Mouse (Mus musculus) MN1 (cell line): Measurements from ENCODE around the gene Agxt.

ENCODE experiments used
- DNase-seq: peaks from one replicate; pipeline ENCODE4 v3.0.0-alpha.2; 2016; ENCODE audit warnings: low spot score

The Agxt gene

DNA sequence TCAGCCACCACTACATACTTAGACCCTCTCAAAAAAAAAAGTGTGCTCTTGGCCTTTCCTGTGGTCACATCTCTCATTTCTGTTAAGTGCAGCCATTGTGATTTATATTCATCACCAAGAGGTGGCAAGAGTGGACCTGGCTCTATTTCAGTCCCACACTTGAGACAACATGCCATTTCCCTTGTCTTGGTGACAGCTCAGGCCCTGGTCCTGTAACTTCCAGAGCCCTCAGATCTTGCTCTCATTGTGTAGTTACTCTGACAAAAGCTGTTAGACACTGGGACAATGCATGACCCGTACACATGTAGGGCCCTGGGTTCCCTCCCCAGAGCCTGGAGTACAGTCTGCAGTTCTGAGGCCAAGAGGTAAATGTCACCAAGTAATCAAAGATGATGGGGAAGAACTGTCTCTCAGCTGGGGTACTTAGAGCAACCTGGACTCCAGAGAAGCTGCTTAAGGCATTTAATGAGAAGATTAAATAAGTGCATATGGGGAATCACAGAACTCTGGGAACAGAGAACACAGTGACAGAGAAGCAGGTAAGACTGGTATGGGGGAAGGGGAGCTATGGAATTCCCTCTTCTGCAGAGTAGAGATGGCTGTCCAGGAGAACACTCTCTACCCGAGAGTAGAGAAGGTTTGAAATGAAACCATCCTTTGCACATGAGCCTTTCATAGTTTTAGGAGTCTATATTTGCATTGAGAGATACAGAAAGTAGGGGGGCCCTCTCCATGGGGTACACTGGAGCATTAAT lies 16.0 kb downstream of the Agxt start:
- DNase-seq: no peak

DNA sequence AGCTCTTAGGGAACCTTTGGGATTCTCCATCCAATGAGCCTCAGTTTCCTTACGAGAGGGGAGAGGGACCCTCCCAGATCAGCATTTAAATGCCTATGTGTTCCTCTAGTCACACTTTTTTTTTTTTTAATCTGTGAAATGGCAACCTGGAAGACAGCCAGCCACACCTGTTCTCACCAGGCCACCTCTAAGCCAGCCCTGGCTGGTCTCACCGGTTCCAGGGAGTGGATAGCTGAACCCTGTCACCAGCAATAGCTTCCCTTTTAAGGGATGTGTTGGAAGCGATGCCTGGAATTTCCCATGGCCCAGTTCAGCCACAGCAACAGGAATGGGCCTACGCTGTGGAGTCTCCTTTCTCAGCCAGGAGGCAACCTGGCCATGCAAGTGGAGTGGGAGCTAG lies 22.5 kb downstream of the Agxt start:
- no peak for DNase-seq

DNA sequence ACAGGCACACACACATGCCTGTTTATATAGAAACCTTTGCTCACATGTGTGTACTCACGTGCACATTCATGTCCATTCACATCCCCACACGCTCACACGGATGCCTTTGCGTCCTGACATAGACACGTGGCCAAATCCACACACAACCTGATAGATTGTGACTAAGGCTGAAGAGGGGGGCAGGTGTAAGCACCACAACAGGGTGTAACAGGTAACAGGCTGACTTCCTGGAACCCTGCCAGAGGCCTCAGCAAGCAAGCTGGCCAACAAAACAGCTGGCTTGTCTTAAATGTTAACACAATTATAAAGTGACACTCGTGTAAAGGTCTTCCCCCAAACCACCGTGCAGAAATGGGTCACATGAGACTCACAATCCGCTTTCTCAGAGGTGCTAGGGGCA lies 23.9 kb downstream of the Agxt start:
- DNase-seq: no peak

DNA sequence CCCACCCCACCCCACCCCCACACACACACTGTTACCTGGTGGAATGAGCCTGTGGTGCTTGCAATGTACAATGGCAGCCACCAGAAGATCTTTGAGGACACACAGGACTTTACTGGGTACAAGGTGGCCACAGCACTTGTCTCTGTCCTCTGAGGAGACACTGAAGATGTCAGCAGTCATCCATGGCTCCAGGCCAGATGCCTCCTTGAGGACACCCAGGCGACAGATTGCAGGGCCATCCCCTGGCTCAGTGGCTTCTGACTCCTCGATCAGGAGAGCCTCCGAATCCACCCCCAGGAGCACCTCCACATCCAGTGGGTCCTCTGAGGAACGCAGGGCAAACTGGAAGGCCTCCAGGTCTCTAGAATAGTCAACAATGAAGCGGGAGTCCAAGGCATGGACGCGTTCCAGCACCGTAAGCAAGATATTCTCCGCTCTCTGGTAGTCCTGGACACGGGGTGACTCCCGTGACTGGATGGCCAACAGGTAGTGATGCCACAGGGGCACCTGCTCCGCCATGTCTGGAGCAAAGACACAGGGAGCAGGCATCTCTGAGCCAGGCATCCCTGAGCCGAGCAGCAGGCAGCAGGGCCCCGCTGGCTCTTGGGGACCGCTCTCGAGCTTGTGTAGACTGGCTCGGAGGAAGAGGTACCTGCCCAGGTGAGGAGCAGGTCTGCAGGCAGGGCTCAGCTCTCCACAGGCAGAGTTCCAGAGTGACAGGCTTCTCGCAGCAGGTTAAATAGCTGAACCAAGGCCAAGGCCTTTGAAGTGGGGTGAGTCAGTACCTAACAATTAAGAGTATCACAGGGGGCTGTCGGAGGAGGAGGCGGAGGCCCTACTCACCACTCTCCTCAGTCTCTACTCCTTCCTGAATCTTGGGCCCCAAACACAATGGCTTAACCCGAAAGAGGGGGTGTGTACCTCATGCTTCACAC lies 24.8 kb downstream of the Agxt start:
- no peak for DNase-seq

DNA sequence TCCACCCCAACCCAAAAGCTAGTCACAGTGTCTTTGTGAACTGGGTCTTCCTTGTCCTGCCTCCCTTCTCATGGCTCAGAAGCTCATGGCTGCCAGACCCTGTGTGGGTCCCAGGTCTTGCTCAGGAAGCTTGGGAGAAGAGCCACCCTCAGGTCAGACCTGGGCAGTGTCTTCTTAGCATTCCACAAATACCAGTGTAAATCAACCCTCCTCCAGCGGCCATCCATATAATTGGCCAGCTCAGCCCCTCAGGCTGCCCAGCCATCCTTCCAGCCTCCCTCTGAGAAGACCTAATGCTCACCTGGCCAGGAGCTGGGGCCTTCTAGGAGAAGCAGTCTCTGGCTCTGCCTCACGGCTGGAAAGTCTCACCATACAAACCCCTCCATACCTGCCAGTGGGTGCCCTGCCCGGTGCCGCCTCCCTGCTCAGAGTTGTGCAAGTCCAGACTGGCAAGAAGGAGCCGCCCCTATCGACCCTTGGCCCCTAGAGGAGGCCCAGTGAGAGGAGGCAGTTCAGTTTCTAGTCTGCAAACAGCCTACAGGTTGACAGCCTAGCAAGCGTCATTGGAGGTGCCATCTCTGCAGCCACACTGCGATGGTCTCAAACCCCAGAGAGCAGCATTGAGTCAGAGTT lies 25.6 kb downstream of the Agxt start, which contains the start of gene 2310007B03Rik:
2310007B03Rik (minus strand) TSS at position 448 of the 633 bp plus-strand sequence.
- DNase-seq: no peak

DNA sequence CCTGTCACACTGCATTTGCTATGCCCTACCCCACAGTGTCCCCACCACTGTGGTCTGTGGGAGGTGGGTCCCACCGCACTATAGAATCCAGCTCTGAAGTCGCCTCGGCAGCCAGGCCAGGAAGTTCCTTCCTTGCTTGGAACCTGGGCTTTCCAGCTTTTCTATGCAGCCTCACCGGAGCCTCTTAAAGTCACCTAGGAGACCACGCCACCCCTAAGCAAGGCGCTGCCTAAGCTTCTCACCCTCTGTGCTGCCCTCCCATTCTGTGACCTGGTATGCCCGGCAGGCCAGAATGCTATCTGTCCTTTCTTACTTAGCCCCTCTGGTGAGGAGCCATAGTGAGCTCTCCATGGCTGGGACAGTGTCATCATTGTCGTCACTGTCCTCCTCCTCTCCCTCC lies 26.3 kb downstream of the Agxt start:
- DNase-seq: no peak

DNA sequence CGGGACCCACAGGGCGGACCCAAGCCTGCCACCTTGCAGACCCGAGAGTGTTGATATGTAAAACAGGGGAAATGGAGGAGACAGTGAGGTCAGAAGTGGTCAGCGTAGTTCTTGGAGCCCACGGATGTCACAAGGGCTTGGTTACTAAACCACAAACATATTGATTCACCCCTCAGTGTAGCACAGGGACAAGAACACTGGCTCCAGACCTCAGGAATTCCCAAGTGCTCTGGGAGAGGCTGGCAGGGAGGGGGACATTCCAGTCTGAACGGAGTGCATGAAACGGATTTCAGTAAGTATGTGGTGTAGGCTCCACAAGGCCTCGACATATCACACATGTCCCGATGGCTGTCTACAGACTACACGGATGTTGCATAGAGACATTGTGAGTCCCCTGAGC lies 26.9 kb downstream of the Agxt start:
- DNase-seq: no peak

DNA sequence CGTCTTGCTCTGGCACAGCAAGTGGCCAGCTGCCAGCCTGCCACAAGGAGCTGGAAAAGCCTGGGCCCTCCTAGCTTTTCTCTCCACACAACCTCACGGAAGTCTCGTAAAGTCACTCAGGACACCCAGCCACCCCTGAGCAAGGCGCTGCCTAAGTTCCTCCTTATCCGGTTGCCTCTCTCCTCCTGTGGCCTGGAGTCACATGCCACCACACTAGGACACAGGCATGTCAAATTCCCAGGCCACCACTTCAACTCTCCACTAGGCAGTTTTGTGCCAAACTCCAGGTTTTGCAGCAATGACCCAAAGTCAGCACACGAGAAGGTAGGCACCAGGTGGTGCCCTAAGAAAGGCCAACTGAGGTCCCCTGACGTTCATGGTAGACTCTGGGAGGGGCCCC lies 27.5 kb downstream of the Agxt start:
- DNase-seq: no peak

DNA sequence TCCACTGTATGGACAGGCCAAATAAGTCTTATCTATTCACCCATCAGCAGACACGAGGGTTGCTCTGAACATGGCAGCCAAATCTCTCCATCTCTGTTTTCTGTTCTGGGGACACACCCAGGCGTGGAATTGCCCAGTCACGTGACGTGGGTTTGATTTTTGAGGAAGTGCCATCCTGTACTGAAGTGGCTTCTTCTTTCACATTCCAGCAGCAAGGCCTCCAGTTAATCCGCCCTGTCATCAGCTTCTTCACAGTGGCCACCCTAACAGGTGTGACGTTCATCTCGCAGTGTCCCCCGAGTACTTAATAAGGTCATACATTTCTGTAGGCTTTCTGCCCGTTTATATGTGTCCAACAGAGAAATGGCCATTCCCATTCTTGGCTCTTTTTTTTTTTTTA lies 30.4 kb downstream of the Agxt start:
- DNase-seq: no peak

DNA sequence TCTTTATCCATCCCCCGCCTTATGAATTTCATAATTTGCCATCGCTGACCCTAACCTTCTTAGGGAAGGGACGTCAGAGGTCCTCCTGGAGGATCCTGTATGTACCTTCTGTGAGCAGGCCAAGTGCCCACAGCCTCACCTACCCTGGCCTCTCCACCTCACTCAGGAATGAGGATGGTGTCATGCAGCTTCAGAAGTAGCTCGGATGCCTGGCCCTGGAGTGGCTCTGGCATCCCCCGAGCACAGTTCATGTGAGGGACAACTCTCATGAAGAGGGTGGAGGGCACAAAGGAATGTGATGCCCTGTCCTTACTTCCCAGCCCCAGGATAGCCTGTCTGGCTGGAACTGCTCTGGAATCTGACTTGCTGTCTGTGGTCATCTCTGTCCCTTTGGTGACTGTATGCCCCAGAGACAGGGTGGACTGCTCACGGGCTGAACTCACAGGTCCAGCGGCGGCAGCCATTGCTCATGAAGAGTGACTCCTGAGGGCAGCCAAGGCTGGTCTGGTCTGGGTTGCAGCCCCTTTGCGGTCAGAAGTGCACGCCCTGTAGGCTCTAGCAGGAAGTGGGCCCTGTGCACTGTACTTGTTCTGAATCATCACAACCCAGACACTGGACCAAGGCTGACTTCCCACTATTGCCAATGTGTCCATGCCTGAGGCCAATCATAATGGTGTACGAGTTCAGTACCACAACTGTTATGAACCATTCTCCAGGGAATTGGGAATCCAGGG lies 31.5 kb downstream of the Agxt start:
- DNase-seq: no peak

DNA sequence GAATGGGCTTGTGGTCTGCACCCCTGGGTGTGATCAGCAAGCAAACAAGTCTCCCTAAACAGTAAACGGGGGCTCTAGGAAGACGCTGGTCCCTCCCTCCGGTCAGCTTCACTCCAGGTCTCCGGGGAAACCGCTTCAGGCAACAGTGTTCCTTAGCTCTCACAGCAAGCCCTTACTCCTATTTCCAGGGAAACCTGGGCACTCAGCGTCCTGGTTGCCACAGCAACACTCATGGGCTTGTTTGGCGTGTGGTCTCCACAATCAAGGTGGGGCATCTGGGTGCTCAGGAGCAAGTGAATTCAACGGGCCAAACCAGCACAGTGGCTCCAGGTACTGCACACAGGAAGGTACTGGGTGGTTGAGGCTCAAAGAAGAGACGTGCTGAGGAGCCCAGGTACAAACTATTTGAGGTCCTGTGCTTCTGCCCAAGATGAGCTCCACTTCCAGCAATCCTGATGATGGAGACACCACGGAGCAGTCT lies 33.3 kb downstream of the Agxt start, which contains the start of gene Crocc2:
Crocc2 (plus strand) TSS at position 431 of the 481 bp plus-strand sequence.
- no peak for DNase-seq

DNA sequence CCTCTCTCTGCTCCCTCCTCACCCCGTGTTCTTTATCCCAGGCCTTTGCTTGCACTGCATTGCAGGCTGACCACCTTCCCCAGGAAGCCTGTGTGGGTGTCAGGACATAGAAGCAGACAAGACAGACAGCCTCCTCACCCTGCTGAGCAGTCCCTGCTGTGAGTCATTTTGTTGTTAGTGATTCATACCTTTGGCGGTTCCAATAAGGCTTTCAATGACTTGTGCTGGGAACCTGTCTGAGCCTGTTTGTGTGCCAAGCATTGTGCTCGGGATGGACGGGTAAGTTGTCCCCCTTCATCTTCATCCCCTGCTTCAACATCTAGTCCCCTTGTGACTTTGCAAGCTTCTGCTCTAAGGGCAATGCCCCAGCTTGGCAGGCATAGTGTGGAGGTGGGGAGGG lies 38.6 kb downstream of the Agxt start:
- DNase-seq: no peak

DNA sequence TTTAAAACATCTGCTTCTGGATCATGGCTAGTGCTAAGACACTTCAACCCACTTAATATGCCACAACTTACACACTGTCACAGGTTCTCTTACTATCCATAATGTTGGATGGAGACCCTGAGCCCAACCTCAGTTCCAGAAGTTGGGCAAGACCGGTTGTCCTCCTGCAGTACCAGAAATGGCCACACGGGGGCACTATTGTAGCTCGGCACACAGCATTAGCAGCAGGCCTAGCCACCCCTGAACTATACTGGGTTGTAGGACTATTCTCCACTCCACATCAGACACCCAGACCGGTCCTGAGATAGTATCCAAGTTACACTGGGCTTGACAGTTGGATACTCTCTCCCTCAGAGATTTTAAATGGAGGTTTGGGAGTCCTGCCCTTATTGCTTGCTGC lies 39.4 kb downstream of the Agxt start:
- DNase-seq: peak; percentile 87

DNA sequence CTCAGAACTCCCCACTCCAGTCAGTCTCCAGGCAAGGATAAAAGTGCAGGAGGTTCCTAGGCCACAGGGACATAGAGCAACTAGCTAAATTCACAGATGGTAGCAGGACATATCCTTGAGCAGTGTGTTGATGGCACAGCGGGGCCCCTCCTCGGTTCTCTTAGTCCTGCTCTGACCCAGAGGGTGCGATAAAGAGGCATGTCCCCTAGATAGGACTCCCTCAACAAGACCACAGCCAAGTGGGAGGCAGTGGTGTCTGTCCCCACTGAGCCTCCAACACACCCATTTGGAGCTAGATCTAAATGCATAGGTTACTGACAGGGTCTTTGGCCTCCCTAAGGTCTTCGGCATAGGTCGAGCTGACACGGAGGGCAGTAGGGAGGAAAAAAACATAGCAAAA lies 40.8 kb downstream of the Agxt start:
- DNase-seq: no peak

DNA sequence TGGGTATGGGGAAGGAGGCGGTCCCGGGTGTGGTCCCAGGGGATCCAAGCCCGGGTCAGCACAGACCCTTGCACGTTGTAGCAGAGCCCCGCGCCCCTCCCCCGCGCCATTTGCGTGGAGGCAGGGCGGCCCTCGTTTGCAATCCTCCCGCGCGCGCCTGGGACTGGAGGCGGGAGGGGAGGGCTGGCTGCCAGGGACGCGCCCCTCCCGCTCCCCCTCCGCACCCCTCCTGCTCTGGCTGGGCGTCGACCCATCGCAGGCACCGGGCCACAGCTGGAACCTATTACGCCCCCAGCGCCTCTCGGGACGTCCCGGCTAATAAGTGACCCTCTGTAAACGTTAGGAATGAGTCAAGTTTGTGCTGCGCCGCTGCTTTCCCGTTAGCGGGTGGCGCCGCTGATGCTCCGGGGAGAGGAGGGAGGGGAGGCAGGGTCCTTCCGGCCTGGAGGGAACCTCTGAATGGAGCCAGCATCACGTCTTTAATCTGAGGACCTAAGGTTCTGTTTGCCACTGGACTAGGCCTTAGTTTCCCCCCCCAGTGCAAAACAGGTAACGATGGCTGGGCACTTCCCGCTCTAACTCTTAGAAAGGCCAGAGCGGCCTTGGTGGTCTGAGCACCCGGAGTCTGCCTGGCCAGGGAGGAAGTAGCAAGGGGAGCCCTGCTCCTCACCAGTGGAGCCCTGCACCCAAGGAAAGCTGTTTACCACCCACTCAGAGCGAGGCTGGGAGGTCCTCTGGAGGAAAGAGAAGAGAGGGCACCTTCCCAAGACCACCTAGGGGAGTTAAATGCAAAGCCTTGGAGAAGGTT lies 41.7 kb downstream of the Agxt start:
- peak; percentile 58 for DNase-seq

DNA sequence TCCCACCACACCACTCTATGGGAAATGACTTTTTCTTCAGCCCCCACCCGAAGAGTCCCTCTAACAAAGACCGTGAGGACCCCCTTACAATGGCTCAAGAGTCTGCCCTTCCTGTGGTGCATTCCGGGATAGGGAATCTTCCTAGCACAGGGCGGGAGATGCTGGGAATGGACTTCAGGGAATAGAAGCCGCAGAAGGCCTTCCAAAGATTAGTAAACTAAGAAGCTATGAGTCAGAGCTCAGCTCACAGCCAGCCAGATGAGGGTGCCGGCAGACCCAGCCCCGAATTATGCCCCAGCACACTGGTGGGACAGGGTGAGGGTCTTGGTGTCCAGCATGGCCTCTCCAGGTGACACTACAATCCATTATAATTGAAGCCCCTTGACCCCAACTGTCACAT lies 47.2 kb downstream of the Agxt start:
- DNase-seq: no peak

DNA sequence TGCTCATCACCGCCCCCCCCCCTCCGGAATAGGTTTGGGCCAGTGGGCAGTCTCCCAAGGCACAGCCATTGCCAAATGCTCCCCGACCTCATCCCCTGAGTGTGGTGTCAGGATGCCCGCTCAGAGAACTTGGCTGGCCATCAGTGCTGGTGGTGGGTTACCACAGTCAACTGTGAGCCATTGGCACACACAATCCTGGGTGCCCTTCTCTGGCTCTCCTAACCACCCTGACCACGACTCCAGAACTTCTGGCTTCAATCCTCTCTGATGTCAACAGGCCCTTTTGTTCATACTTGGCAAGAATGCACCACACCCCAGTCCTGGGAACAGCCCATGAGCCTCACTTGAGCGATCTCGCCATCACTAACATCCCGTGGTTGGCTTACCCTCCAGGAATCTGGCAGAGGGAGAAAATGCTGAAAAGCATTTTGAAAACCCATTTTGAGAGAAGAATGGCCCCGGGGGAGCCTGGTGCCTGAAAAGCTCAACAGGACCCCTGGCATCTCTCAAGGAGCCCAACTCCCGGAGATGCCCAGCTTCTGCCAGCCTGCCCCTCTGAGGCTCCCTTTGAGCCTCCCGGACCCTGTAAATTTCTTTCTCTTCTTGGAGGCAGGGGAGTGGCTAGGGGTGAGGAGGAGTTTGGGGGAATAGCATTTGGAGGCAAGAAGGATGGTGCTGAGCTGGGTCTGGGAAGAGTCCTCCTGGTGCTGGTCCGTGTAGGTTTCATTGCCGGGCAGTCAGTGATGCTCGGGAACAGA lies 49.2 kb downstream of the Agxt start:
- no peak for DNase-seq

DNA sequence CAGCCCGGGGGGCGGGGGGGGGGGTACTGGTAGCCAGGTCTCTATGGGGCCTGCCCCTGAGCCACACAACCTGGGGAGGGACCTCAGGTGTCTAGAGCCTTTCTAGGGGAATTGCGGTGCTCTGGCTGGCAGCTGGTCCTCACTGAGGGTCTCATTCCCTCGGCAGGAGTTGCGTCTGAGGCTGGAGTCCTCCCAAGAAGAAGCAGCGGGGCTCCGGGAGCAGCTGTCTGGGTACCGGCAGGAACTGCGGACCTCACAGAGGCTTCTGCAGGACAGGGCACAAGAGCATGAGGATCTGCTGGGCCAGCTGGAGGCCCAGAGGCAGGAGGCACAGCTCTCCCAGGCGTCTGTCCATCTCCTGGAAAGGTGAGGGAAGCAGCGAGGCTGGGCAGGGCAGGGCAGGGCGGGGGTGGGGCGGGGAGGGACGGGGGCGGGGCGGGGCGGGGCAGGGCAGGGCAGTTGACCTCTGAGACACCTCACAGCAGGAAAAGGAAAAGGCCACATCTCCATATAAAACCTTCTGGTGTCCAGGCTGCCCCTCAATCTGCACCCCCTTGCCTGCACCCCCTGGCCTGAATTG lies 55.8 kb downstream of the Agxt start:
- DNase-seq: no peak

DNA sequence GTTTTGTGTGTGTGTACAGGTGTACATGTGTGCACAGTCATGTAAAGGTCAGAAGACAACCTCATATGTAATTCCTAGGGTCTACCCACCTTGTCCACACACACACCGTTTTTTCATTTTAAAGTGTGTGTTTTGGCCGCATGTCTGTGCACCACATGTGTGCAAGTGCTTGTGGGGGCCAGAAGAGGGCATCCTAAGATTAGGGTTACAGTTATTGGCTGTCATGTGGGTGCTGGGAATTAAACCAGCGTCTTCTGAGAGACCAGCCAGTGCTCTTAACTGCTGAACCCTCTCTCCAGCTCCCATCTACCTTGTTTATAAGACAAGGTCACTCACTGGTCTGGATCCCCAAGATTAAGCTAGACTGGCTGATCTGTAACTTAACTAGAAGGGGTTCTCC lies 59.9 kb downstream of the Agxt start:
- no peak for DNase-seq
